ENCODE assay signal across 8 mouse cellular contexts in the genomic region with DNA sequence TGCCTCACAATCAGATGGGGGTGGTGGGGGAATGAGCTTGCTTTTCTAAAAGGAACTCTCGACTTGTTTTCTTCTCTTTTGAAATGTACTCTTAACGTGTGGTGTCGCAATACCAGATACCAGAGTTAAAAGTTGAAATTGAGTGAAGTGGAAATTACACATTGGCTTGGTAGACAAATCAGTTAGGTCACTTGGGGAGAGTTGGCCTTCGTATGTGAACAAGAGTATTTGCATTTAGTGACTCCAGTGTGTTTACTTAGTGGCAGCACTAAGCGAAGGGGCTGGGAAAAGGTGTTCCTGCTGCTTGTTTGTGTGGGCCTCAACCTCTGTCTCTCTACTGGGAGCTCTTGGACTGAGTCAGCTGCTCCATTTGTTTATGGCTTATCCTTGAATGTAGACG. TPM values are rescaled to one million over a fixed set of nuclear protein-coding genes. Genes with fewer than 3 reads are reported as not detected.
A peak's percentile ranks its signal among the peaks of the same experiment; 100 is the strongest.
DNase-seq lines count a peak whose midpoint lies in the region; ATAC-seq lines count a peak whose summit lies in the region.

No protein-coding gene starts in this region.

- no peaks in the 10 kb centered on the region for H3K36me3 ChIP-seq in heart, embryonic 10.5 days
- no peaks in the 10 kb centered on the region for H3K36me3 ChIP-seq in hindbrain, embryonic 16.5 days (ENCODE audit: control insufficient read depth, insufficient read depth, low read length)

- H3K27me3 ChIP-seq in heart, embryonic 10.5 days (ENCODE audit: insufficient read depth, poor library complexity, severe bottlenecking) = no peaks in the 10 kb centered on the region
- no peaks in the 10 kb centered on the region for H3K27me3 ChIP-seq in hindbrain, embryonic 16.5 days (replicated peaks; ENCODE audit: control insufficient read depth, insufficient read depth, low read length)

- no peak overlapping the region for H3K27ac ChIP-seq in heart, embryonic 10.5 days
- H3K27ac ChIP-seq in hindbrain, embryonic 16.5 days (ENCODE audit: low read depth, low read length) = no peak overlapping the region

- H3K4me2 ChIP-seq in hindbrain, embryonic 16.5 days (ENCODE audit: low read length) = peak overlapping the region; percentile 94

- H3K9me3 ChIP-seq in heart, embryonic 10.5 days = no peaks in the 10 kb centered on the region
- H3K9me3 ChIP-seq in hindbrain, embryonic 16.5 days (ENCODE audit: control insufficient read depth, low read length) = no peaks in the 10 kb centered on the region

- peaks cover 18% of the 10 kb centered on the region for H3K4me1 ChIP-seq in heart, embryonic 10.5 days
- H3K4me1 ChIP-seq in hindbrain, embryonic 16.5 days (ENCODE audit: control insufficient read depth, insufficient read depth, low read depth, low read length) = peaks cover 18% of the 10 kb centered on the region

- intact Hi-C loops in heart, postnatal 36 days (cut with DNase I) = loop anchor here (2.0 kb wide), 1 partner anchor 55 kb away; the partner anchor contains the start of gene Cbfb

- 25% methylated on average over 6 of the region's 6 CpGs for WGBS in heart, embryonic 10.5 days
- WGBS in hindbrain, embryonic 16.5 days = 31% methylated on average over 6 of the region's 6 CpGs

- no peak for ATAC-seq in hindbrain, embryonic 16.5 days

- peak overlapping the region; percentile 91 for H3K4me3 ChIP-seq in heart, embryonic 10.5 days
- H3K4me3 ChIP-seq in hindbrain, embryonic 16.5 days (ENCODE audit: low read length) = peak overlapping the region; percentile 99

- DNase-seq in heart, embryonic 10.5 days (ENCODE audit: low spot score) = no peak
- DNase-seq in heart, postnatal 36 days = no peak
- peak; percentile 31 for DNase-seq in c-Kit-positive CD71-positive TER-119-negative erythroid progenitor cells, embryonic 14.5 days (ENCODE audit: low read depth)
- peak; percentile 28 to 54 for DNase-seq in lung, postnatal 4 days
- DNase-seq in frontal cortex, adult 2 months (ENCODE audit: extremely low spot score in 1 of 2, low spot score in 1 of 2) = no peak
- DNase-seq in right cerebral cortex, postnatal 36 days (ENCODE audit: low spot score in 2 of 2) = no peak
- DNase-seq in kidney, postnatal 4 days = no peak

- peak overlapping the region; percentile 95 for H3K9ac ChIP-seq in hindbrain, embryonic 16.5 days (ENCODE audit: low read depth, low read length)

RNA-seq across cellular contexts. Expression of gene D230025D16Rik, which starts 1.0 kb away (rescaled TPM):
- 19.3 and 20.7 TPM in 2 replicates for polyA plus RNA-seq in heart, embryonic 10.5 days (2016; fragmentation: Nextera tagmentation; extraction: Ambion mirVana)
- total RNA-seq in heart, postnatal 36 days (2021) = 10 to 100 TPM; 19.1 to 20.8 TPM
- polyA plus RNA-seq in hindbrain, embryonic 16.5 days (2015; fragmentation: Nextera tagmentation; extraction: Ambion mirVana) = 27.9 and 31.7 TPM in 2 replicates
- polyA plus RNA-seq in frontal cortex, adult 2 months (2012; rRNA removed) = 35.6 and 41.5 TPM in 2 replicates

RNA-seq across cellular contexts. Expression of gene B3gnt9, which starts 29.0 kb away (rescaled TPM):
- 7.6 and 8.1 TPM in 2 replicates for polyA plus RNA-seq in heart, embryonic 10.5 days (2016; fragmentation: Nextera tagmentation; extraction: Ambion mirVana)
- total RNA-seq in heart, postnatal 36 days (2021) = 1 to 10 TPM; 4.4 to 5.7 TPM
- polyA plus RNA-seq in hindbrain, embryonic 16.5 days (2015; fragmentation: Nextera tagmentation; extraction: Ambion mirVana) = 12.3 and 12.4 TPM in 2 replicates
- 3.9 and 4.5 TPM in 2 replicates for polyA plus RNA-seq in frontal cortex, adult 2 months (2012; rRNA removed)

RNA-seq across cellular contexts. Expression of gene Tradd, which starts 38.5 kb away (rescaled TPM):
- polyA plus RNA-seq in heart, embryonic 10.5 days (2016; fragmentation: Nextera tagmentation; extraction: Ambion mirVana) = 19.0 and 19.4 TPM in 2 replicates
- total RNA-seq in heart, postnatal 36 days (2021) = 1 to 10 TPM; 4.9 to 5.8 TPM
- 20.7 and 21.5 TPM in 2 replicates for polyA plus RNA-seq in hindbrain, embryonic 16.5 days (2015; fragmentation: Nextera tagmentation; extraction: Ambion mirVana)
- 8.4 and 8.7 TPM in 2 replicates for polyA plus RNA-seq in frontal cortex, adult 2 months (2012; rRNA removed)

RNA-seq across cellular contexts. Expression of gene Fbxl8, which starts 38.5 kb away (rescaled TPM):
- polyA plus RNA-seq in heart, embryonic 10.5 days (2016; fragmentation: Nextera tagmentation; extraction: Ambion mirVana) = 2.0 and 2.4 TPM in 2 replicates
- total RNA-seq in heart, postnatal 36 days (2021) = 1 to 10 TPM; 2.3 to 3.4 TPM
- 2.1 and 2.4 TPM in 2 replicates for polyA plus RNA-seq in hindbrain, embryonic 16.5 days (2015; fragmentation: Nextera tagmentation; extraction: Ambion mirVana)
- polyA plus RNA-seq in frontal cortex, adult 2 months (2012; rRNA removed) = 2.0 and 2.1 TPM in 2 replicates

RNA-seq across cellular contexts. Expression of gene Hsf4, which starts 43.7 kb away (rescaled TPM):
- 0.16 TPM in 1 of 2 replicates, not detected in the other for polyA plus RNA-seq in heart, embryonic 10.5 days (2016; fragmentation: Nextera tagmentation; extraction: Ambion mirVana)
- 1 to 10 TPM; 1.6 to 2.6 TPM for total RNA-seq in heart, postnatal 36 days (2021)
- polyA plus RNA-seq in hindbrain, embryonic 16.5 days (2015; fragmentation: Nextera tagmentation; extraction: Ambion mirVana) = 0.80 and 1.2 TPM in 2 replicates
- 20.2 and 20.7 TPM in 2 replicates for polyA plus RNA-seq in frontal cortex, adult 2 months (2012; rRNA removed)

Comparison
In these comparisons a context has a peak if more than half of its experiments do, and no peak if none do; other contexts are left out.
1. DNase-seq: peak in c-Kit-positive CD71-positive TER-119-negative erythroid progenitor cells, embryonic 14.5 days (single experiment) and lung, postnatal 4 days (2 of 2); none in heart, embryonic 10.5 days (single experiment), heart, postnatal 36 days (0 of 2), frontal cortex, adult 2 months (0 of 2), right cerebral cortex, postnatal 36 days (0 of 2) and kidney, postnatal 4 days (0 of 2).